26 mouse cellular contexts compared by ENCODE assay signal in genomic region chr1:129915484-129915883, GRCm38 (mm10).
A peak's percentile ranks its signal among the peaks of the same experiment; 100 is the strongest.
DNase-seq lines count a peak whose midpoint lies in the region.
"Had no signal": no experiment of that assay in that cellular context is flagged by ENCODE, and none has a peak within 500 bp of the region (broad histone marks: within the 10 kb centered on the region; RNA-seq: fewer than 3 reads in every experiment).

No protein-coding gene starts in this region.

- no peak overlapping the region for H3K27ac ChIP-seq in embryonic facial prominence, embryonic 10.5 days (replicated peaks)
- H3K27ac ChIP-seq: embryonic facial prominence, embryonic 12.5 days; heart, adult 2 months; heart, embryonic 13.5 days; hindbrain, embryonic 14.5 days; layer of hippocampus, adult 2 months; left cerebral cortex, adult 2 months; limb, embryonic 12.5 days; liver, embryonic 12.5 days; stomach, embryonic 15.5 days had no signal

- 54% methylated on average over 4 of the region's 4 CpGs for WGBS in embryonic facial prominence, embryonic 10.5 days

- no peaks in the 10 kb centered on the region for H3K27me3 ChIP-seq in embryonic facial prominence, embryonic 10.5 days (replicated peaks; ENCODE audit: low read depth, poor library complexity, severe bottlenecking)
- H3K27me3 ChIP-seq: embryonic facial prominence, embryonic 12.5 days; heart, embryonic 13.5 days; limb, embryonic 12.5 days; liver, embryonic 12.5 days; megakaryocyte, embryonic 14.5 days; stomach, embryonic 15.5 days had no signal

- no peaks in the 10 kb centered on the region for H3K9me3 ChIP-seq in embryonic facial prominence, embryonic 10.5 days
- H3K9me3 ChIP-seq: embryonic facial prominence, embryonic 12.5 days; G1E; heart, embryonic 13.5 days; limb, embryonic 12.5 days; liver, embryonic 12.5 days; stomach, embryonic 15.5 days had no signal

- peak; percentile 1 for DNase-seq in embryo, embryonic 11 days
- DNase-seq in embryo, embryonic 10.5 days (ENCODE audit: low spot score) = no peak
- peak; percentile 8 for DNase-seq in embryonic facial prominence, embryonic 10.5 days (ENCODE audit: low spot score)
- peak; percentile 2 to 24 for DNase-seq in kidney, adult 8-10 months
- peak; percentile 23 to 36 for DNase-seq in kidney, postnatal 25 days
- DNase-seq in spleen, postnatal 10 days (ENCODE audit: low spot score in 2 of 2) = no peak
- DNase-seq in right cerebral cortex, postnatal 25 days = no peak
- no peak for DNase-seq in adrenal gland, adult 2 months
- DNase-seq: adrenal gland, postnatal 10 days; cerebellum, adult 9-10 months; heart, adult 2 months; heart, postnatal 10 days; liver, postnatal 0 days; lung, postnatal 4 days; midbrain, embryonic 14.5 days; thymus, postnatal 14 days had no signal

- no peaks in the 10 kb centered on the region for H3K4me1 ChIP-seq in embryonic facial prominence, embryonic 10.5 days
- H3K4me1 ChIP-seq: embryonic facial prominence, embryonic 12.5 days; heart, embryonic 13.5 days; limb, embryonic 12.5 days; liver, embryonic 12.5 days; megakaryocyte, embryonic 14.5 days; stomach, embryonic 15.5 days had no signal

- H3K4me3 ChIP-seq in embryonic facial prominence, embryonic 10.5 days = no peak overlapping the region
- H3K4me3 ChIP-seq: embryonic facial prominence, embryonic 12.5 days; heart, adult 2 months; heart, embryonic 13.5 days; layer of hippocampus, adult 2 months; left cerebral cortex, adult 2 months; limb, embryonic 12.5 days; liver, embryonic 12.5 days; megakaryocyte, embryonic 14.5 days; stomach, embryonic 15.5 days had no signal

- no peaks in the 10 kb centered on the region for H3K36me3 ChIP-seq in embryonic facial prominence, embryonic 10.5 days (replicated peaks)
- H3K36me3 ChIP-seq: embryonic facial prominence, embryonic 12.5 days; G1E; heart, embryonic 13.5 days; limb, embryonic 12.5 days; liver, embryonic 12.5 days; stomach, embryonic 15.5 days had no signal

Comparison
In these comparisons a context has a peak if more than half of its experiments do, and no peak if none do; other contexts are left out.
1. DNase-seq: peak in embryo, embryonic 11 days (single experiment), embryonic facial prominence, embryonic 10.5 days (single experiment), kidney, adult 8-10 months (2 of 2) and kidney, postnatal 25 days (2 of 2); none in embryo, embryonic 10.5 days (single experiment), spleen, postnatal 10 days (0 of 2), right cerebral cortex, postnatal 25 days (single experiment) and adrenal gland, adult 2 months (single experiment).